Mouse (Mus musculus) G1E (cell line): ENCODE measurements at regions not wholly inside any gene's neighbourhood (a gene's known extent, or its start where the extent isn't known, plus 50 kb on each side); places are given as distances from the start of the nearest gene placed in this dataset.

ENCODE experiments used
- ATAC-seq: 2 replicates; pipeline ENCODE4 v1.8.0; 2016; ENCODE audit warnings: mild to moderate bottlenecking; ENCODE audit not compliant: insufficient number of reproducible peaks, poor library complexity, low FRiP score, severe bottlenecking; ENCODE audit errors: extremely low read depth
- DNase-seq: peaks from one replicate; pipeline ENCODE4 v3.0.0; 2012; ENCODE audit warnings: low spot score
- H3K27me3 ChIP-seq: 2 replicates; pipeline ENCODE4 v1.6.1; 2012; ENCODE audit warnings: mild to moderate bottlenecking, low read length, inconsistent platforms; ENCODE audit not compliant: insufficient read depth
- H3K36me3 ChIP-seq: replicated peaks from 2 replicates; pipeline ENCODE3; 2012; ENCODE audit warnings: mild to moderate bottlenecking, inconsistent platforms
- H3K4me1 ChIP-seq: 2 replicates; pipeline ENCODE4 v1.6.1; 2012; ENCODE audit warnings: low read depth, low read length, inconsistent platforms, mixed read lengths; ENCODE audit not compliant: insufficient read depth
- H3K4me3 ChIP-seq: 2 replicates; pipeline ENCODE4 v1.5.1; 2012; ENCODE audit warnings: low read depth, mild to moderate bottlenecking, inconsistent platforms, low read length, moderate library complexity, mixed read lengths
- H3K9me3 ChIP-seq: replicated peaks from 2 replicates; pipeline ENCODE4 v1.6.1; 2012; ENCODE audit warnings: inconsistent platforms
- CTCF ChIP-seq: IDR thresholded peaks from 2 replicates; pipeline ENCODE4 v1.5.1; 2012; ENCODE audit warnings: low read depth, low read length, inconsistent platforms, mixed read lengths
- GATA1 ChIP-seq: IDR thresholded peaks from 2 replicates; pipeline ENCODE4 v1.6.1; 2012; ENCODE audit warnings: borderline replicate concordance, low read length, inconsistent platforms, mixed read lengths
- GATA2 ChIP-seq: IDR thresholded peaks from 2 replicates; pipeline ENCODE4 v1.6.1; 2012; ENCODE audit warnings: low read depth, low read length, inconsistent platforms, borderline replicate concordance
- POLR2AphosphoS5 ChIP-seq: IDR thresholded peaks from 2 replicates; pipeline ENCODE4 v1.6.1; 2012; ENCODE audit warnings: low read depth, low read length, inconsistent platforms; ENCODE audit not compliant: insufficient replicate concordance
- TAL1 ChIP-seq: conservative IDR thresholded peaks from 2 replicates; pipeline ENCODE4 v1.6.1; 2012; ENCODE audit warnings: low read depth, low read length, inconsistent platforms, mixed read lengths

- no peak for TF ChIP-seq POLR2AphosphoS5
- no peak for TF ChIP-seq CTCF
- TF ChIP-seq GATA1 = no peak
- TF ChIP-seq TAL1 = no peak
- TF ChIP-seq GATA2 = no peak
- no peaks in the 10 kb centered on the region; the same call in 1 of the 2 replicates for H3K27me3 ChIP-seq
- H3K4me1 ChIP-seq = no peaks in the 10 kb centered on the region
- no peaks in the 10 kb centered on the region for H3K36me3 ChIP-seq
- ATAC-seq (no peak), DNase-seq (no peak)
- no peaks in the 10 kb centered on the region for H3K9me3 ChIP-seq
- H3K4me3 ChIP-seq = no peak overlapping the region
Observed at GRCm38 (mm10) chr6:118259881-118260280, 62.4 kb upstream of the Ret start.

- no peaks in the 10 kb centered on the region for H3K9me3 ChIP-seq
- no peak overlapping the region for H3K4me3 ChIP-seq
- no peaks in the 10 kb centered on the region for H3K4me1 ChIP-seq
- DNase-seq = no peak
- H3K36me3 ChIP-seq = no peaks in the 10 kb centered on the region
- H3K27me3 ChIP-seq = no peaks in the 10 kb centered on the region
- TF ChIP-seq GATA2 (no peak), CTCF (no peak), TAL1 (no peak), POLR2AphosphoS5 (no peak), GATA1 (no peak)
- no peak for ATAC-seq
Observed at GRCm38 (mm10) chr6:118254871-118255270, 57.4 kb upstream of the Ret start.

DNA sequence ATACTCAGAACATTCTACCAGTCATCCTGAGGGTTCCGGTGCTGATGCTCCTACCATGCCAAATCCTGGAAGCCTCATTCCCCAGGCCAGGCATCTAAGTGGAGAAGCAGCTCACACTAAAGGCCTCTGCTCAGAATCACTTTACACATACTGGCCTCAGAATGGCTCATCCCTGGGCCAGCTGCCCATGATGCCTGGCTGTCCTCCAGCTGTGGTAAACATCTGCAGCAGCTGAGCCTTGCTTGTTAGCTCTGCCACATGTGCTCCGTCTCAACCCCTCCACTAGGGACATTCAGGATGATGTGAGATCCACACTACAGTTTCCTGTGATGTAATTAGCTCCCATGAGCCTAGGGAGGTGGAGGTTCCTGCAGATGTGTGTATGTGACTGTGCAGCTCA lies 55.2 kb upstream of the Ret start:
- ATAC-seq (no peak), DNase-seq (no peak)
- no peaks in the 10 kb centered on the region for H3K9me3 ChIP-seq
- no peak overlapping the region for H3K4me3 ChIP-seq
- no peak for TF ChIP-seq TAL1
- TF ChIP-seq POLR2AphosphoS5 = no peak
- TF ChIP-seq GATA2 = no peak
- TF ChIP-seq GATA1 = no peak
- TF ChIP-seq CTCF = no peak
- H3K27me3 ChIP-seq = no peaks in the 10 kb centered on the region
- H3K36me3 ChIP-seq = no peaks in the 10 kb centered on the region
- H3K4me1 ChIP-seq = no peaks in the 10 kb centered on the region

- H3K27me3 ChIP-seq = no peaks in the 10 kb centered on the region
- no peak overlapping the region for H3K4me3 ChIP-seq
- no peaks in the 10 kb centered on the region for H3K4me1 ChIP-seq
- DNase-seq = no peak
- H3K9me3 ChIP-seq = no peaks in the 10 kb centered on the region
- H3K36me3 ChIP-seq = no peaks in the 10 kb centered on the region
- ATAC-seq = no peak
- TF ChIP-seq GATA1 (no peak), POLR2AphosphoS5 (no peak), TAL1 (no peak), GATA2 (no peak), CTCF (no peak)
Observed at GRCm38 (mm10) chr6:118251131-118251530, 53.6 kb upstream of the Ret start.

GRCm38 (mm10) chr6:118250006-118250405 lies 52.5 kb upstream of the Ret start:
- Histone ChIP-seq H3K27me3 (no peaks in the 10 kb centered on the region), H3K36me3 (no peaks in the 10 kb centered on the region), H3K9me3 (no peaks in the 10 kb centered on the region), H3K4me3 (no peak overlapping the region), H3K4me1 (no peaks in the 10 kb centered on the region)
- ATAC-seq (no peak), DNase-seq (no peak)
- TF ChIP-seq POLR2AphosphoS5 (no peak), CTCF (no peak), GATA1 (no peak), GATA2 (no peak), TAL1 (no peak)
